Mouse (Mus musculus): ENCODE results near the gene Zc3h12d. TPM values are rescaled to one million over a fixed set of nuclear protein-coding genes. Genes with fewer than 3 reads are reported as not detected.
A peak's percentile ranks its signal among the peaks of the same experiment; 100 is the strongest.

Gene Zc3h12d
- polyA plus RNA-seq, 2 experiments, result 0.19 to 0.38 TPM

- Histone ChIP-seq H3K4me2 (replicated peaks; ENCODE audit: low read depth, low read length, severe bottlenecking) (no peak overlapping the region), H3K4me3 (replicated peaks; ENCODE audit: low read length) (no peak overlapping the region), H3K4me1 (ENCODE audit: control insufficient read depth, insufficient read depth, low read length) (no peaks in the 10 kb centered on the region), H3K9ac (ENCODE audit: low read depth, low read length, severe bottlenecking) (no peak overlapping the region), H3K27me3 (ENCODE audit: control insufficient read depth, insufficient read depth, low read length) (no peaks in the 10 kb centered on the region), H3K9me3 (ENCODE audit: control insufficient read depth, low read length) (no peaks in the 10 kb centered on the region), H3K27ac (replicated peaks; ENCODE audit: low read depth, low read length) (no peak overlapping the region), H3K36me3 (ENCODE audit: control insufficient read depth, insufficient read depth, low read length) (peaks cover 67% of the 10 kb centered on the region)
- ATAC-seq (ENCODE audit: low FRiP score, low read depth), result no peak
- WGBS, result 90% methylated on average over 4 of the region's 4 CpGs
- TF ChIP-seq POLR2A (IDR thresholded peaks at IDR 0.05; ENCODE audit: borderline replicate concordance, extremely low read depth, insufficient read depth, insufficient read length), result no peak
- DNase-seq (ENCODE audit: low spot score), result no peak
These were observed 12.7 kb upstream of the Zc3h12d start for GRCm38 (mm10) chr10:7819603-7820002.

- no peak overlapping the region for H3K4me3 ChIP-seq (replicated peaks; ENCODE audit: low read length)
- H3K9me3 ChIP-seq (ENCODE audit: control insufficient read depth, low read length), result no peaks in the 10 kb centered on the region
- TF ChIP-seq POLR2A (IDR thresholded peaks at IDR 0.05; ENCODE audit: borderline replicate concordance, extremely low read depth, insufficient read depth, insufficient read length), result no peak
- no peak for DNase-seq (ENCODE audit: low spot score)
- peaks cover 63% of the 10 kb centered on the region for H3K36me3 ChIP-seq (ENCODE audit: control insufficient read depth, insufficient read depth, low read length)
- no peak for ATAC-seq (ENCODE audit: low FRiP score, low read depth)
- H3K27me3 ChIP-seq (ENCODE audit: control insufficient read depth, insufficient read depth, low read length), result no peaks in the 10 kb centered on the region
- H3K27ac ChIP-seq (replicated peaks; ENCODE audit: low read depth, low read length), result no peak overlapping the region
- H3K4me1 ChIP-seq (ENCODE audit: control insufficient read depth, insufficient read depth, low read length), result no peaks in the 10 kb centered on the region
- H3K4me2 ChIP-seq (replicated peaks; ENCODE audit: low read depth, low read length, severe bottlenecking), result no peak overlapping the region
- no peak overlapping the region for H3K9ac ChIP-seq (ENCODE audit: low read depth, low read length, severe bottlenecking)
- WGBS, result 89% methylated on average over 5 of the region's 5 CpGs
These were observed 12.1 kb upstream of the Zc3h12d start for GRCm38 (mm10) chr10:7820171-7820570.

DNA sequence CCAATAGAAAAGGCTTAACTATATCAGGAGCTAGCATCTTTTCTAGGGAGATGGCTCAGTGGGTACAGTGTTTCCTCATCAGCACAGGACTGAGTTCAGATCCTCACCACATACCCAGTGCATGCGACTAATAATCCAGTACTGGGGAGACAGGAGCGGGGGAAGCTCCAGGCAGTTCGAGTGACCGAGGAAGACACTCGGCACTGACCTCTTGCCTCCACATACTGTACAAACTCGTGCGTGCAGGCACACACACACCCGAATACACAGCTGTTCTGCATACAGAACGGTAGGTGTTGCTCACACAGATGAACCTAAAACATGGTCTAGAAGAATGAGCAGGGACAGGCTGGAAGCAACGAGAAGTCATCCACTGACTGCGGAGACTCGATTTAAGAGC, 10.3 kb upstream of the Zc3h12d start:
- H3K27ac ChIP-seq (replicated peaks; ENCODE audit: low read depth, low read length), result no peak overlapping the region
- no peaks in the 10 kb centered on the region for H3K4me1 ChIP-seq (ENCODE audit: control insufficient read depth, insufficient read depth, low read length)
- H3K27me3 ChIP-seq (ENCODE audit: control insufficient read depth, insufficient read depth, low read length), result no peaks in the 10 kb centered on the region
- H3K4me3 ChIP-seq (replicated peaks; ENCODE audit: low read length), result no peak overlapping the region
- peaks cover 54% of the 10 kb centered on the region for H3K36me3 ChIP-seq (ENCODE audit: control insufficient read depth, insufficient read depth, low read length)
- no peaks in the 10 kb centered on the region for H3K9me3 ChIP-seq (ENCODE audit: control insufficient read depth, low read length)
- DNase-seq (ENCODE audit: low spot score), result no peak
- WGBS, result 93% methylated on average over 12 of the region's 12 CpGs
- no peak overlapping the region for H3K9ac ChIP-seq (ENCODE audit: low read depth, low read length, severe bottlenecking)
- no peak for TF ChIP-seq POLR2A (IDR thresholded peaks at IDR 0.05; ENCODE audit: borderline replicate concordance, extremely low read depth, insufficient read depth, insufficient read length)
- no peak for ATAC-seq (ENCODE audit: low FRiP score, low read depth)
- no peak overlapping the region for H3K4me2 ChIP-seq (replicated peaks; ENCODE audit: low read depth, low read length, severe bottlenecking)

DNA sequence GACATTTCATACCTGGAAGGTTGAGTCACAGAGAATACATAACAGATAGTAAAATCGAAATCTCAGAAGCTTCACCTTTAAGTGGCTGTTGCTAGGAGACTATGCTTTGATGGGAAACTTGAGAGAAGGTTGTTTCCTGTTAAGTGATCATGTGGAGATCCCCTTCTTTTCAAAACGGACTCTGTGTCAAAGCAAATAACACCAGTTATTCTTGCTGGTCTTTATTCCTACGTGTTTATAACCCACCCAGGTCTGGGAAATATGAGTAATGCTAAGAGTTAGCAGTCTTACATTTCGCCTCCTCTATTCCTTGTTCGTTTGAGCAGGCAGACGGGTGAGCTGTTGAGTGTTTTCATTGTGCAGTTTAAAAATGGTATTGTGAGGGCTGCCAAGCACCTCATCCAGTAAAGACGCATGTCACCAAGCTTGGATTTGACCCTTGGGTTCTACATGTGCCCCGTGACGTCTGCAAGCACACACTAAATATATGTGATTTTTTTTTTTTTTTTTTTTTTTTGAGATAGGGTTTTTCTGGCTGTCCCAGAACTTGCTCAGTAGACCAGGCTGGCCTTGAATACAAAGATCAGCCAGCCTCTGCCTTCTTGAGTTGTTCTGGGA, 7.5 kb upstream of the Zc3h12d start:
- 67% methylated on average over 9 of the region's 9 CpGs for WGBS
- H3K4me1 ChIP-seq (ENCODE audit: control insufficient read depth, insufficient read depth, low read length), result no peaks in the 10 kb centered on the region
- peaks cover 40% of the 10 kb centered on the region for H3K36me3 ChIP-seq (ENCODE audit: control insufficient read depth, insufficient read depth, low read length)
- H3K27me3 ChIP-seq (ENCODE audit: control insufficient read depth, insufficient read depth, low read length), result no peaks in the 10 kb centered on the region
- H3K4me2 ChIP-seq (replicated peaks; ENCODE audit: low read depth, low read length, severe bottlenecking), result no peak overlapping the region
- no peak overlapping the region for H3K4me3 ChIP-seq (replicated peaks; ENCODE audit: low read length)
- H3K9ac ChIP-seq (ENCODE audit: low read depth, low read length, severe bottlenecking), result no peak overlapping the region
- H3K27ac ChIP-seq (replicated peaks; ENCODE audit: low read depth, low read length), result no peak overlapping the region
- no peak for TF ChIP-seq POLR2A (IDR thresholded peaks at IDR 0.05; ENCODE audit: borderline replicate concordance, extremely low read depth, insufficient read depth, insufficient read length)
- DNase-seq (ENCODE audit: low spot score), result peak; percentile 28
- ATAC-seq (ENCODE audit: low FRiP score, low read depth), result no peak
- H3K9me3 ChIP-seq (ENCODE audit: control insufficient read depth, low read length), result no peaks in the 10 kb centered on the region

- no peak overlapping the region for H3K4me2 ChIP-seq (replicated peaks; ENCODE audit: low read depth, low read length, severe bottlenecking)
- peaks cover 39% of the 10 kb centered on the region for H3K36me3 ChIP-seq (ENCODE audit: control insufficient read depth, insufficient read depth, low read length)
- WGBS, result 82% methylated on average over 4 of the region's 4 CpGs
- no peak overlapping the region for H3K27ac ChIP-seq (replicated peaks; ENCODE audit: low read depth, low read length)
- H3K4me1 ChIP-seq (ENCODE audit: control insufficient read depth, insufficient read depth, low read length), result no peaks in the 10 kb centered on the region
- no peaks in the 10 kb centered on the region for H3K27me3 ChIP-seq (ENCODE audit: control insufficient read depth, insufficient read depth, low read length)
- no peak overlapping the region for H3K4me3 ChIP-seq (replicated peaks; ENCODE audit: low read length)
- no peak for DNase-seq (ENCODE audit: low spot score)
- no peak overlapping the region for H3K9ac ChIP-seq (ENCODE audit: low read depth, low read length, severe bottlenecking)
- no peaks in the 10 kb centered on the region for H3K9me3 ChIP-seq (ENCODE audit: control insufficient read depth, low read length)
- TF ChIP-seq POLR2A (IDR thresholded peaks at IDR 0.05; ENCODE audit: borderline replicate concordance, extremely low read depth, insufficient read depth, insufficient read length), result no peak
- no peak for ATAC-seq (ENCODE audit: low FRiP score, low read depth)
These were observed 7.0 kb upstream of the Zc3h12d start for GRCm38 (mm10) chr10:7825281-7825665.

- TF ChIP-seq POLR2A (IDR thresholded peaks at IDR 0.05; ENCODE audit: borderline replicate concordance, extremely low read depth, insufficient read depth, insufficient read length), result no peak
- ATAC-seq (ENCODE audit: low FRiP score, low read depth) (no peak), DNase-seq (ENCODE audit: low spot score) (no peak)
- no peak overlapping the region for H3K4me3 ChIP-seq (replicated peaks; ENCODE audit: low read length)
- H3K9ac ChIP-seq (ENCODE audit: low read depth, low read length, severe bottlenecking), result no peak overlapping the region
- no peaks in the 10 kb centered on the region for H3K9me3 ChIP-seq (ENCODE audit: control insufficient read depth, low read length)
- H3K27me3 ChIP-seq (ENCODE audit: control insufficient read depth, insufficient read depth, low read length), result no peaks in the 10 kb centered on the region
- H3K4me1 ChIP-seq (ENCODE audit: control insufficient read depth, insufficient read depth, low read length), result no peaks in the 10 kb centered on the region
- H3K27ac ChIP-seq (replicated peaks; ENCODE audit: low read depth, low read length), result no peak overlapping the region
- peaks cover 31% of the 10 kb centered on the region for H3K36me3 ChIP-seq (ENCODE audit: control insufficient read depth, insufficient read depth, low read length)
- 93% methylated on average over 9 of the region's 9 CpGs for WGBS
- no peak overlapping the region for H3K4me2 ChIP-seq (replicated peaks; ENCODE audit: low read depth, low read length, severe bottlenecking)
These were observed 6.2 kb upstream of the Zc3h12d start for GRCm38 (mm10) chr10:7826106-7826505.

Data from limb, embryonic 14.5 days (tissue).